Mouse (Mus musculus) CH12.LX (cell line): Measurements from ENCODE around the gene Inpp4b. TPM values are rescaled to one million over a fixed set of nuclear protein-coding genes. Genes with fewer than 3 reads are reported as not detected.

Experiments used
- DNase-seq: peaks from one replicate; pipeline ENCODE4 v3.0.0-alpha.2; 2013; ENCODE audit errors: extremely low read depth
- H3K27ac ChIP-seq: 2 replicates; pipeline ENCODE4 v1.5.1; 2012; ENCODE audit warnings: low read depth, mild to moderate bottlenecking, control low read depth, moderate library complexity; ENCODE audit not compliant: insufficient read depth
- H3K27me3 ChIP-seq: replicated peaks from 2 replicates; pipeline ENCODE3; 2012; ENCODE audit warnings: inconsistent platforms
- H3K36me3 ChIP-seq, 2 experiments: replicated peaks in 1 of 2; 2 replicates each; pipeline versions ENCODE3 to v1.6.1; 2012; ENCODE audit warnings: inconsistent platforms in 1 of 2, low read length in 1 of 2, mild to moderate bottlenecking in 1 of 2, mixed read lengths in 1 of 2, moderate library complexity in 1 of 2; ENCODE audit not compliant: control insufficient read depth in 1 of 2, insufficient read depth in 1 of 2
- H3K4me1 ChIP-seq, 2 experiments: 2 replicates each; pipeline ENCODE4 v1.6.1; 2012; ENCODE audit warnings: inconsistent platforms in 1 of 2, moderate library complexity in 1 of 2; ENCODE audit not compliant: insufficient read depth in 2 of 2, control insufficient read depth in 1 of 2
- H3K4me2 ChIP-seq: 2 replicates; pipeline ENCODE4 v1.6.1; 2012; ENCODE audit warnings: low read depth, mild to moderate bottlenecking, control low read depth; ENCODE audit not compliant: poor library complexity, insufficient read depth, severe bottlenecking
- H3K4me3 ChIP-seq, 3 experiments: fragments of 150-350 bp in 1 of 3; sonication (generic) in 1 of 3; replicated peaks in 1 of 3; 2 replicates each; pipeline versions ENCODE3 to v1.5.1; 2011 to 2012; ENCODE audit warnings: low read depth in 2 of 3, low read length in 2 of 3, mild to moderate bottlenecking in 2 of 3, moderate library complexity in 2 of 3, control low read depth in 1 of 3, improper control_type of control experiment in 1 of 3, inconsistent platforms in 1 of 3, mixed read lengths in 1 of 3; ENCODE audit not compliant: poor library complexity in 1 of 3
- H3K79me2 ChIP-seq: replicated peaks from 2 replicates; pipeline ENCODE4 v1.6.1; 2012; ENCODE audit warnings: mild to moderate bottlenecking, moderate library complexity; ENCODE audit not compliant: control insufficient read depth, poor library complexity, insufficient read depth, severe bottlenecking; ENCODE audit errors: extremely low read depth
- H3K9ac ChIP-seq: 2 replicates; pipeline ENCODE4 v1.6.1; 2012; ENCODE audit warnings: low read depth, mild to moderate bottlenecking, control low read depth, moderate library complexity; ENCODE audit not compliant: insufficient read depth
- H3K9me3 ChIP-seq: replicated peaks from 2 replicates; pipeline ENCODE3; 2012; ENCODE audit warnings: low read length, inconsistent platforms, mixed read lengths
- BHLHE40 ChIP-seq: IDR thresholded peaks from 2 replicates; pipeline ENCODE4 v1.6.1; 2011; ENCODE audit warnings: mild to moderate bottlenecking, low read depth, low read length, improper control_type of control experiment
- CHD1 ChIP-seq: IDR thresholded peaks from 2 replicates; pipeline ENCODE4 v1.6.1; 2012; ENCODE audit warnings: low read depth, low read length, improper control_type of control experiment, inconsistent platforms
- CTCF ChIP-seq, 2 experiments: IDR thresholded peaks in 1 of 2; conservative IDR thresholded peaks in 1 of 2; 2 replicates each; pipeline ENCODE4 v1.5.1; 2011 to 2012; ENCODE audit warnings: low read depth in 2 of 2, low read length in 2 of 2, improper control_type of control experiment in 1 of 2, inconsistent platforms in 1 of 2, mild to moderate bottlenecking in 1 of 2, moderate library complexity in 1 of 2
- E2F4 ChIP-seq: IDR thresholded peaks from 2 replicates; pipeline ENCODE4 v1.6.1; 2011; ENCODE audit warnings: low read depth, low read length, improper control_type of control experiment; ENCODE audit not compliant: insufficient replicate concordance
- EP300 ChIP-seq: IDR thresholded peaks from 2 replicates; pipeline ENCODE4 v1.6.1; 2011; ENCODE audit warnings: low read length, improper control_type of control experiment
- ETS1 ChIP-seq: conservative IDR thresholded peaks from 2 replicates; pipeline ENCODE4 v1.6.1; 2012; ENCODE audit warnings: low read depth, mild to moderate bottlenecking, inconsistent platforms, low read length, improper control_type of control experiment, moderate library complexity
- GABPA ChIP-seq: IDR thresholded peaks from 2 replicates; pipeline ENCODE4 v1.6.1; 2012; ENCODE audit warnings: low read depth, low read length, improper control_type of control experiment, inconsistent platforms; ENCODE audit not compliant: insufficient replicate concordance
- IRF4 ChIP-seq: IDR thresholded peaks from 2 replicates; pipeline ENCODE4 v1.6.1; 2014; ENCODE audit warnings: low read depth, mild to moderate bottlenecking, inconsistent platforms, low read length, improper control_type of control experiment
- JUN ChIP-seq: IDR thresholded peaks from 2 replicates; pipeline ENCODE4 v1.6.1; 2011; ENCODE audit warnings: low read depth, mild to moderate bottlenecking, low read length, improper control_type of control experiment, moderate library complexity; ENCODE audit not compliant: insufficient read depth
- JUND ChIP-seq: conservative IDR thresholded peaks from 2 replicates; pipeline ENCODE4 v1.6.1; 2011; ENCODE audit warnings: low read depth, low read length, improper control_type of control experiment
- MAFK ChIP-seq: IDR thresholded peaks from 2 replicates; pipeline ENCODE4 v1.6.1; 2011; ENCODE audit warnings: low read length, improper control_type of control experiment; ENCODE audit not compliant: insufficient replicate concordance
- MAX ChIP-seq: IDR thresholded peaks from 2 replicates; pipeline ENCODE4 v1.6.1; 2011; ENCODE audit warnings: low read length, improper control_type of control experiment
- MAZ ChIP-seq: IDR thresholded peaks from 2 replicates; pipeline ENCODE4 v1.6.1; 2012; ENCODE audit warnings: low read depth, mild to moderate bottlenecking, inconsistent platforms, low read length, improper control_type of control experiment, moderate library complexity
- NRF1 ChIP-seq: IDR thresholded peaks from 2 replicates; pipeline ENCODE4 v1.6.1; 2014; ENCODE audit warnings: low read depth, mild to moderate bottlenecking, inconsistent platforms, low read length, improper control_type of control experiment, moderate library complexity
- PAX5 ChIP-seq: IDR thresholded peaks from 2 replicates; pipeline ENCODE4 v1.6.1; 2012; ENCODE audit warnings: low read length, inconsistent platforms, mixed read lengths
- POLR2AphosphoS2 ChIP-seq: IDR thresholded peaks from 2 replicates; pipeline ENCODE4 v1.6.1; 2011; ENCODE audit warnings: low read depth, low read length, improper control_type of control experiment
- SIN3A ChIP-seq: IDR thresholded peaks from 2 replicates; pipeline ENCODE4 v1.6.1; 2012; ENCODE audit warnings: low read length, improper control_type of control experiment, inconsistent platforms
- TBP ChIP-seq: conservative IDR thresholded peaks from 2 replicates; pipeline ENCODE4 v1.6.1; 2011; ENCODE audit warnings: low read depth, low read length, improper control_type of control experiment
- TCF12 ChIP-seq: IDR thresholded peaks from 2 replicates; pipeline ENCODE4 v1.6.1; 2014; ENCODE audit warnings: low read depth, mild to moderate bottlenecking, inconsistent platforms, low read length, improper control_type of control experiment
- USF2 ChIP-seq: conservative IDR thresholded peaks from 2 replicates; pipeline ENCODE4 v1.6.1; 2011; ENCODE audit warnings: low read depth, low read length, improper control_type of control experiment
- dilution Hi-C: fragments of 300-500 bp; cut with MboI; formaldehyde crosslinking; loops from 2 replicates; pipeline ENCODE4 v1.14.3; 2020; ENCODE audit warnings: low sequenced_read_pairs; ENCODE audit not compliant: extremely low pct_unique_long_range_greater_than_20kb, extremely low pct_ligation_motif_present
- in situ Hi-C: fragments of 300-500 bp; cut with MboI; formaldehyde crosslinking; loops from 3 replicates; pipeline ENCODE4 v1.14.3; 2019; ENCODE audit warnings: low sequenced_read_pairs, low pct_ligation_motif_present, low pct_unique_long_range_greater_than_20kb, mixed read lengths
- polyA plus RNA-seq: library from polyadenylated mRNA; unstranded; fragments of >175 nt; gene quantifications from 2 replicates; pipeline ENCODE4 v1.2.1, GENCODE M21; 2012; ENCODE audit warnings: low read depth; ENCODE audit not compliant: insufficient read length
- total RNA-seq, 2 experiments: library from RNA; depleted of rRNA; stranded (reverse); fragments of 300-350 nt in 1 of 2; fragments of >200 nt in 1 of 2; gene quantifications; 2 replicates each; pipeline ENCODE4 v1.2.3; 2012 to 2014

Inpp4b gene
- total and polyA plus RNA-seq, 3 experiments, result 3.0 to 4.9 (median 3.4) TPM

- H3K4me1 ChIP-seq, result peaks cover 0 to 13% of the 10 kb centered on the region in 2 experiments; a peak in 3 of 4 replicates
- dilution Hi-C loops (no loop called here), in situ Hi-C loops (no loop called here)
- H3K4me3 ChIP-seq, result no peak overlapping the region
- no peak overlapping the region for H3K4me2 ChIP-seq
- H3K36me3 ChIP-seq, result no peaks in the 10 kb centered on the region
- no peaks in the 10 kb centered on the region for H3K9me3 ChIP-seq
- no peak overlapping the region for H3K9ac ChIP-seq
- no peaks in the 10 kb centered on the region for H3K27me3 ChIP-seq
- no peak overlapping the region for H3K27ac ChIP-seq
- no peaks in the 10 kb centered on the region for H3K79me2 ChIP-seq
- TF ChIP-seq TBP (no peak), EP300 (no peak), CHD1 (no peak), IRF4 (no peak), MAX (no peak), CTCF (conservative IDR thresholded peaks at IDR 0.05 in 1 of 2, IDR thresholded peaks at IDR 0.05 in 1 of 2; ENCODE audit: low read depth in 2 of 2, low read length in 2 of 2) (no peak), MAZ (no peak), NRF1 (no peak), TCF12 (no peak), SIN3A (no peak), MAFK (no peak), JUN (no peak), USF2 (no peak), GABPA (no peak), E2F4 (no peak), PAX5 (no peak), ETS1 (no peak)
- no peak for DNase-seq
Measured at GRCm38 (mm10) chr8:81512826-81513225, 170.5 kb downstream of the Inpp4b start.

GRCm38 (mm10) chr8:81514425-81514824 is 172.1 kb downstream of the Inpp4b start:
- in situ Hi-C loops (no loop called here), dilution Hi-C loops (no loop called here)
- Histone ChIP-seq H3K36me3 (no peaks in the 10 kb centered on the region), H3K27ac (no peak overlapping the region), H3K4me2 (no peak overlapping the region), H3K9ac (no peak overlapping the region), H3K4me1 (peaks cover 0 to 13% of the 10 kb centered on the region in 2 experiments; a peak in 3 of 4 replicates), H3K79me2 (no peaks in the 10 kb centered on the region), H3K4me3 (no peak overlapping the region), H3K27me3 (no peaks in the 10 kb centered on the region), H3K9me3 (no peaks in the 10 kb centered on the region)
- TF ChIP-seq POLR2AphosphoS2, result no peak
- TF ChIP-seq PAX5, result no peak
- no peak for TF ChIP-seq JUND
- TF ChIP-seq TBP, result no peak
- TF ChIP-seq BHLHE40, result 0 out of 2 replicates have a peak, but pooled peaks have one; percentile 17
- no peak for TF ChIP-seq IRF4
- DNase-seq, result peak; percentile 6
